8 mouse cellular contexts compared by ENCODE assay signal in genomic region chr8:128684609-128685506, GRCm38 (mm10). TPM values are rescaled to one million over a fixed set of nuclear protein-coding genes. Genes with fewer than 3 reads are reported as not detected.
DNase-seq lines count a peak whose midpoint lies in the region; ATAC-seq and TF ChIP-seq lines count a peak whose summit lies in the region.

No protein-coding gene starts in this region.

- H3K27ac ChIP-seq in heart, embryonic 16.5 days (ENCODE audit: low read length) = peak overlapping the region; percentile 98
- H3K27ac ChIP-seq in liver, postnatal 0 days (ENCODE audit: low read depth) = peak overlapping the region; percentile 99

- no peaks in the 10 kb centered on the region for H3K36me3 ChIP-seq in heart, embryonic 16.5 days (ENCODE audit: control insufficient read depth, insufficient read depth)
- H3K36me3 ChIP-seq in liver, postnatal 0 days (replicated peaks; ENCODE audit: insufficient read depth, low read length) = no peaks in the 10 kb centered on the region

- 8% methylated on average over 25 of the region's 25 CpGs for WGBS in heart, embryonic 16.5 days
- WGBS in liver, postnatal 0 days (ENCODE audit: insufficient replicate concordance) = 9% methylated on average over 25 of the region's 25 CpGs

- TF ChIP-seq CTCF in liver, postnatal 0 days (IDR thresholded peaks at IDR 0.05; ENCODE audit: low read depth) = 0 out of 2 replicates have a peak, but pooled peaks have one; percentile 11

- peak; percentile 18 for DNase-seq in cerebellum, adult 9-11 months
- DNase-seq in cerebellum, adult 8-10 months = no peak
- peak; percentile 9 for DNase-seq in right cerebral cortex, postnatal 14 days
- no peak for DNase-seq in right cerebral cortex, postnatal 25 days
- DNase-seq in liver, postnatal 0 days = no peak
- peak; percentile 14 for DNase-seq in yolk sac, embryonic 10.5 days (ENCODE audit: low spot score)
- DNase-seq in left cerebral cortex, postnatal 14 days (ENCODE audit: low spot score in 2 of 2) = no peak

- no peaks in the 10 kb centered on the region for H3K27me3 ChIP-seq in heart, embryonic 16.5 days (ENCODE audit: control insufficient read depth, insufficient read depth, low read length)
- H3K27me3 ChIP-seq in liver, postnatal 0 days (ENCODE audit: insufficient read depth, low read length) = no peaks in the 10 kb centered on the region

- H3K4me1 ChIP-seq in heart, embryonic 16.5 days (ENCODE audit: control insufficient read depth, insufficient read depth, low read length) = peaks cover 25% of the 10 kb centered on the region
- H3K4me1 ChIP-seq in liver, postnatal 0 days (ENCODE audit: insufficient read depth) = peaks cover 6% of the 10 kb centered on the region

- no peaks in the 10 kb centered on the region for H3K9me3 ChIP-seq in heart, embryonic 16.5 days (replicated peaks; ENCODE audit: control insufficient read depth, low read length)
- no peaks in the 10 kb centered on the region for H3K9me3 ChIP-seq in liver, postnatal 0 days (ENCODE audit: low read length)

- no peak; the same call in 1 of the 2 replicates for TF ChIP-seq EP300 in liver, postnatal 0 days (IDR thresholded peaks at IDR 0.05; ENCODE audit: low read depth)

- H3K9ac ChIP-seq in heart, embryonic 16.5 days (ENCODE audit: low read length) = peak overlapping the region; percentile 90
- peak overlapping the region; percentile 98 for H3K9ac ChIP-seq in liver, postnatal 0 days (replicated peaks)

- peak overlapping the region; percentile 81 for H3K4me2 ChIP-seq in heart, embryonic 16.5 days (ENCODE audit: low read depth, low read length)
- H3K4me2 ChIP-seq in liver, postnatal 0 days (ENCODE audit: low read depth, low read length) = peak overlapping the region; percentile 88

- intact Hi-C loops in left cerebral cortex, postnatal 14 days (cut with DNase I) = loop anchor here (2.0 kb wide), 1 partner anchor 32 kb away; no protein-coding TSS in a partner anchor

- ATAC-seq in heart, embryonic 16.5 days (replicated peaks; ENCODE audit: extremely low read depth, insufficient read depth, low FRiP score) = no peak; the same call in 1 of the 2 replicates
- peak; percentile 69 for ATAC-seq in liver, postnatal 0 days

- peak overlapping the region; percentile 82 for H3K4me3 ChIP-seq in heart, embryonic 16.5 days (ENCODE audit: low read length)
- H3K4me3 ChIP-seq in liver, postnatal 0 days (ENCODE audit: low read depth, low read length) = peak overlapping the region; percentile 98

RNA-seq across cellular contexts. Expression of gene Itgb1, which starts 0.6 kb away (rescaled TPM):
- polyA plus RNA-seq in heart, embryonic 16.5 days (2015; fragmentation: Nextera tagmentation; extraction: Ambion mirVana) = 346 and 349 TPM in 2 replicates
- polyA plus RNA-seq in liver, postnatal 0 days (2015; fragmentation: Nextera tagmentation; extraction: Ambion mirVana) = 60.8 and 64.8 TPM in 2 replicates
- 10 to 100 TPM; 79.2 to 81.9 TPM for total RNA-seq in left cerebral cortex, postnatal 14 days (2021)

Comparison
In these comparisons a context has a peak if more than half of its experiments do, and no peak if none do; other contexts are left out.
1. DNase-seq: peak in cerebellum, adult 9-11 months (single experiment), right cerebral cortex, postnatal 14 days (single experiment) and yolk sac, embryonic 10.5 days (single experiment); none in cerebellum, adult 8-10 months (single experiment), right cerebral cortex, postnatal 25 days (single experiment), liver, postnatal 0 days (single experiment) and left cerebral cortex, postnatal 14 days (0 of 2).